Mouse (Mus musculus) heart, postnatal 25 days (tissue): ENCODE measurements around the gene Hrg. TPM values are rescaled to one million over a fixed set of nuclear protein-coding genes. Genes with fewer than 3 reads are reported as not detected.
A peak's percentile ranks its signal among the peaks of the same experiment; 100 is the strongest.
"Not testable (repeated sequence)": the region's sequence is repeated elsewhere in the genome, so short reads cannot be mapped to it uniquely, and the experiment has no call there.

Experiments
- DNase-seq: peaks from one replicate; pipeline ENCODE4 v3.0.0; 2022; ENCODE audit warnings: low spot score
- intact Hi-C: fragments of 180-260 bp; cut with DNase I; formaldehyde crosslinking; loops from one replicate; pipeline ENCODE4 v1.15.1; 2025
- total RNA-seq, 2 experiments: library from RNA; stranded (reverse); gene quantifications; 2 replicates each; pipeline ENCODE4 v1.2.3; 2021

Gene Hrg
- total RNA-seq, result not detected

DNA sequence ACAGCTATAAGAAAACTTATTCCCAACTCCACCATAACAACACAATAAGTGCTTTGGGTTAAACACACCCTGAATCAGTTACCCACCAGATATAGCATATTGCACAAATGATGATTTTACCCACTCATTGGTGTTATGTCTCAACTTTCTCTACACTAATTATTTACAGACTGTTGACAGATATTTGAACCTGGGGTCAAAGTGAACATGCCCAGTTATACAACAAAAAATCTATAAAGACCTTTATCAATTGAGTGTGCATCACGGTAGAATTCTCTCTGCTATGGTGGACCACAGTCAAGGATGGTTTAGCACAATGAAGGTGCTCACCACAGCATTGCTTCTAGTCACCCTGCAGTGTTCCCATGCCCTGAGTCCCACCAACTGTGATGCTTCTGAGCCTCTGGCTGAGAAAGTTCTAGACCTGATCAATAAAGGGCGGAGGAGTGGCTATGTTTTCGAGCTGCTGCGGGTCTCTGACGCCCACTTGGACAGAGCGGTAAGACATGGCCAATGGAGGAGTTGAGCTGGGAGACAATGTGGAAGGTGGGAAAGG is at the start of gene Hrg:
Hrg (plus strand) TSS at position 233 of the 556 bp plus-strand sequence.
- no peak for DNase-seq
- intact Hi-C loops, result no loop called here

DNA sequence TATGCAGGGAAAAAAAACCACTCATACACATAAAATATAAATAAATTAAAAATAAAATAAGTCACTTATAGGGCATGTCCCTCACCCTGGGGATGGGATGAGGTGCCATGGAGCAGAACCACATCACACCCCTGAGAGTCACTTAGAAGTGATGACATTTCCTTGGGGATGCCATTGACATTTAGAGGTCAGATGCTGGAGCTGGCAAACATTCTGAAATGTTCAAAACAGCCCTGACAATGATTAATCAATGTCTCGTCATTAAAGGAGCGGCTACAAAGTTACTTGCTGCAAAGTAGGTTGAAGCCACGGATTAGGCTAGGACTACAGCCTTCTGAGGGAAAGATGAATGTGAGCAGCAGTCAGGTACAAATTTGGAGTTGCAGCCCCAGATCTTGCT is 49.5 kb upstream of the Hrg start:
- DNase-seq, result no peak
- intact Hi-C loops, result no loop called here

DNA sequence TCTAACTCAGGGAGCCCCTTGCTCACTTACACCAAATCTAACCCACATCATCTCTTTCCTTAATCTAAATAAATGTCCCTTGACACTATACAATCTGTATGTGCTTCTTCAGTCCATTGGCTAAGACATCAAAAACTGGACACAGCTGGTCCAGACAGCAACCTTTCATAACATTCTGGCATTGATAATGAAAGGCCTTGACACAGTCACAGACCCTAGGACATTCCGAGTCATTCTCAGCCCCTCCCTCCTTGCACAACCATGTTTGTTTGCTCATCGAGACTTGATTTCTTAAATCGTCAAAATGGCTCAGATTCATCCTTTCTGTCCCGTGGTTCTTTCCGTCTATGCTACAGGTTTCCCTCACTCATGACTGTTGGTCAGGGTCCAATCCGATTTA is 41.6 kb upstream of the Hrg start:
- intact Hi-C loops, result no loop called here
- DNase-seq, result no peak

DNA sequence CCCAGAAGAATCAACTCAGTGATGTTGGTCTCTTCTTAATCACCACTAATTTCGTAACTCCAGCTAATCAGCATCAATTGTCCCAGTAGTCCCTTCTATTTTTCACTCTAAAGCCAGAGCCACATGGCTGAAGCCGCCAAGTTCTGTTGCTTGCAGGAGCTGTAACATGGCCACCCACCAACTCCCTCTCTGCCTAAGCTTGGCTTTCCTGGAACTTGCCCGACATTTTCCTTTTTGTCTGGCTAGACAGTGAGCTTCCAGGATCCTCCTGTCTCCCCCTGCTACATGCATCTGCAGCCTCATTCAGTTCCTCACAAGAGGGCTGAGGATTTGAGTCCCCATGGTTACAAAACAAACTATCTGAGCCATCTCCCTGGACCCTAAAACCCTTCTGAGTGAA is 38.9 kb upstream of the Hrg start:
- intact Hi-C loops, result no loop called here
- DNase-seq, result peak; percentile 31

DNA sequence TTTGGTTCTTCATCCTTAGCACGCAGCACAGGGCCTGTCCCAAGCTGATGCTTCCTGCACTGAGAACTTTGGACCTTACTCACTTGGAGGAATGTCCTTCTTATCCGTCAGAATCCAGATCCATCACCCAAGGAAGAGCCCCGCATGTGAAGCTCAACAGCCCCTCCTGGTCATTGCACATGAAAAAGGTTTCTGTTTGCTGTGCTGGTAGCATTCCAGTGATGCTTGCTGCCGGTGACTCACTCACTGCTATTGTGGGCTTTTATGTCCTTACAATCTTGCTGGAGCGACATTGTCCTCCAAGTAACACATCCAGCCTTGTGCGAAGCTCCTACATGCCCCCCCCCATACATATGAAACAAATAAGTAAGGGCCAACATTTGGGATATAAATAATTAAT is 38.0 kb upstream of the Hrg start:
- DNase-seq, result no peak
- intact Hi-C loops, result no loop called here

DNA sequence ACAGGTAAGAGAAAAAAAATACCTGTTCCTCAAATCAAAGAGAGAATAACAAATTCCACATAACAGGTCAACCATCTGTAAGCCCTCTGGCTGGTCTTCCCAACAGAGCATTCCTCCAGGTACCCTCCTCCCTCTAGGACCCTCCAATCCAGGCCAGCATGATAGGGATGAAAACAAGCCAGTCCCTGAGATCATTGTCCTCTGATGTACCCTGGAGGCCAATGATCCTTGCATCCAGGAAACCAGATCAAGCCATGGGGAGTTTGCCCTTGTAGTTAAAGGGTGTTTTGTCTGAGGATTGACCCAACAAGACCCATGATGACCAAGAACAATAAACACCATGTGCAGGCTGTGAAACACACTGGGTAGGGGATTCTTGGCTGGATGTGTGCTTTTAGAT is 36.6 kb upstream of the Hrg start:
- no peak for DNase-seq
- intact Hi-C loops, result no loop called here

- no peak for DNase-seq
- intact Hi-C loops, result no loop called here
Observed at GRCm38 (mm10) chr16:22918034-22918433, 32.8 kb upstream of the Hrg start, which contains the start of gene Fetub. Gene Fetub, plus strand, starts transcription at chr16:22918334.

- DNase-seq, result no peak
- intact Hi-C loops, result no loop called here
Observed at GRCm38 (mm10) chr16:22918664-22919312, 32.1 kb upstream of the Hrg start.

DNA sequence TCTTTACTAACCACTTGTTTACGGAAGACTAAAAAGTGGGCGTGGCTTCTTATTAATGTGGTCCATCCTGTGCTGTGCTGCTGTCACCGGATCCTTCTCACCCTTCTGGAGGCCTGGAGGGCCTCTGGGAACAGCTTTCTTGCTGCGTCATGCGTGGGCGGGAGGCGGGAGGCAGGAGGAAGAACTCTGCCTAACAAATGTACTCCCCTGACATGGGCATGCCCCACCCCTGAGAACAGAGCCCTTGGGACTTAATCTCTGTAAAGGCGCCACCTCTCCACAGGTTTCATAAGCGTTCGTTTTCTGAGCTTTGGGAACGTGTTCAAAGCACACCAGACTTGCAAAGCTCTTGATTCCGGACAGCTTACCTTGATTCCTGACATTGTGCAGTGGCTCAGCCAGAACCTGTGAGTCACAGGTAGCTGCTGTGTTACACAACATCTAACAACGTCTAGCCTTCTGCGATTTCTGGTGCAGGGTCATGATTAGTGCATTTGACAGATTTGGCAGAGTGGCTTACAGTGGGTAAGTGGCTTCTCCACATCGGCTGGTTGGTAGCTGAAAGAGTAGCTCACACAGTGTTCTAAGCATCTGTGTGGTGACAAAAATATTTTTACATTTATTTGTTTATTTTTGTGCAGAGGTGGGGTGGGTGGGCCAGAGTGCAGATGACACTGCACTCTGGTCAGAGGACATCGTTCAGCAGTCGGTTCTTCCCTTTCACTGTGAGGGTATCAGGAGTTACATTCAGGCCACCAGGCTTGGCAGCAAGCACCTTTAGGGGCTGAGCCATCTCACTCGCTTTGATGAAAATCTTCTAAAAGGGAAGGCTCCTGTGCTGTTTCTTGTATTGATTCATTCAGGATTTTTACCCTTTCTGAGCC is 30.7 kb upstream of the Hrg start:
- intact Hi-C loops, result no loop called here
- peak; percentile 22 for DNase-seq

DNA sequence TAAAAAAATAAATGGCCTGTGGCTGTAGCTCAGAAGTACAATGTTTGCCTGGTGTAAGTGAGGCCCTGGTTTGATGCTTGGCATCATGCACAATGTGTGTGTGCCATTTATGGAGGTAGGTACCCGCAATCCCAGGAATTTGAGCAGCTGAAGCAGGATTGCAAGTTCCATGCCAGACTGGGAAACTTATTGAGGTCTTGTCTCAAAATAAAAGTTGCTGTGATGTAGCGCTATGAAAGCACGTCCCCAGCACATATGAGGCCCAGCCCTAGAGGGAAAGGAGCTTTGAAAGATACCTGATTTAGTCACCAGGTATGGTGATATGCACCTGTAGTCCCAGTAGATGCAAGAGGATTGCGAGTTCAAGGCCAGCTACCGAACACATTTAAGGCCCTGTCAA is 29.1 kb upstream of the Hrg start:
- no peak for DNase-seq
- intact Hi-C loops, result no loop called here

DNA sequence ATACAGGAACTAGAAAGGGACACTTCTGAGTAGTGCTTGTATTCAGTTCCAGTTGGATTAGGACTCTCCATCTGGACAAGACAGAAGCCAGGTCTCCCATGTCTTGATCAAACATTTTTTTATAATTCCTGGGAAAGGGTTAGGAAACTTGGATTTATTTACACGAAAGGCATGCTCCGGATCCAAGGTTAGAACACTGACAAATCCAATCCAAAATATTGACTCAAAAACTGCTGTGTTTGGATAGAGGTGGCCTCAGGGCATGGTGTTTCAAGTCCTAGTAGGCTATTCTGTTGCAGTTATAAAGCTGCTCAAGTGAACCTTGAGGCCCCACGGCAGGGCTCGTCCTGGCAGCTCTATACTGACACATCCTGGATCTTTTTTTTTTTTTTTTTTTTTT is 28.4 kb upstream of the Hrg start:
- intact Hi-C loops, result no loop called here
- no peak for DNase-seq

- intact Hi-C loops, result no loop called here
- DNase-seq, result no peak
Observed at GRCm38 (mm10) chr16:22929575-22929974, 21.3 kb upstream of the Hrg start.

DNA sequence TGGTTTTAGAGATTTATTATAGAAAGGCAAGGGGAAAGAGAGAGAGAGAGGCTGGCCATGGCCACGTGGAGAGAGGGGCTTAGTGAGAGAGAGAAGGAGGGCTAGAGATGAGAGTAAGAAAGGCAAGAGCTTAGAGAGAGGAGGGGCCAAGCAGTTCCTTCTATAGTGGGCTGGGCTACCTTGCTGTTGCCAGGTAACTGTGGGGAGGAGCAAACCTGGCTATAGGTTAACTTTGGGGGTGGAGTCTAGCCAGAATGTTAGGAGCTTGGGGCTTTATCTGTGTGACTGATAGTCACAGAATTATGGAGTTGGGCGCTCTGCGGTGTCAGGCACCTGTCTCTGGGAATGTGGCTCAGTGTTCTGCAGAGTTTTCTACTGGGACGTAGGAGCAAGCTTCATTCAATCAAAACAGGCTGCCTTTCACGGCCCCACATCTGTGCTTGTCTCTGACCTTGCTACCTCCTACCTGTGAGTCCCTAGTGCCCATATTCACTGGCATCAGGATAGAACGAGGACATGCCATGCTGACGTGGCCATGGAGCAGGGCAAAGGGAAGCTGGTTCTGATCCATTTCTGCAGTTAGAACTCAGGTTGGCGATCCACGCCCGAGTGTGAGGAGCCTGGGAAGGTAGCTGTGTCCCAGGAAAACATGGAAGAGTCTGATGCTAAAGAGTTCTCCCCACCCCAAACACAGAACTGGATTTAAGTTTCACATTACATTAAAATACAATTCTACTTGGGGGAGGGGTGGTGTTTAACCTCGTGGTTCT is 19.3 kb upstream of the Hrg start:
- DNase-seq, result no peak
- intact Hi-C loops, result no loop called here

DNA sequence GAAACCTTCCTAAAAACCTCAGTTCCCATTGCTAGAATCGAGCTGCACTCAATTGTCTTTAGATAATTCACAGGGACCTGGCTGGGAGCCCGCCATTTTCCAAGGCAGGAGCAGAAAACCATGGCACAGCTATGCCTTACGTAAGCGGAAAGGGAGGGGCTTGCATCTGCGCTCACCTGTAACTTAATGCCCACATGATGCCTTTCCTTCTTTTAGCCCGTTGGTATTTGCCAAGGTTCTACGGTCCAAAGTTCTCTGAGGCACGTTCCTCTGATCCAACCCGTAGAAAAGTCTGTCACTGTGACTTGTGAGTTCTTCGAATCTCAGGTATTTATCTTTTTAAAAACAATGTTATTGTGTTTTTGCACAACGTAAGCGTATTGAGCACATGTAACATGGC is 13.2 kb upstream of the Hrg start:
- no peak for DNase-seq
- intact Hi-C loops, result no loop called here

DNA sequence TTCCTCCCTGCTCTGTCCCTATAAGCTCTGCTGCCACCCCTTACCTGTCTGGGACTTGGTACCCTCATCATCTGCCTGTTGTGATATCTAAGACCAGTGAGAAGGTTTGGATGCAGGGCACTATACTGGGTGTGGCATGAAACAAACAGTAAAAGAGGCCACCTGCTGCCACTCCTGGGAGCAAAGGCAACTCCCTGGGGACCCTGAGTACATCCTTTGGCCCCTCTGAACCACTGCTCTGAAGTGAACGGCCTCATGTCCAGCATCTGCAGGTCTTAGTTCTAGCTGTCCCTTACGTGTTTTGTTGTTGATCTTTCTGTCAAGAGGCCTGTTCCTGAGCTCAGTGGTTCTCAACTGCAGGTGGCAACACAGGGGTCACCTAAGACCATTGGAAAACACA is 12.3 kb upstream of the Hrg start:
- intact Hi-C loops, result no loop called here

GRCm38 (mm10) chr16:22939120-22939695 is 11.7 kb upstream of the Hrg start:
- intact Hi-C loops, result no loop called here

More for the DNA sequence above, 12.3 kb upstream of the Hrg start:
- no peak for DNase-seq

GRCm38 (mm10) chr16:22941825-22942476 is 8.9 kb upstream of the Hrg start:
- DNase-seq, intact Hi-C loops: not testable (repeated sequence)

More at GRCm38 (mm10) chr16:22939120-22939695, 11.7 kb upstream of the Hrg start:
- DNase-seq, result no peak

DNA sequence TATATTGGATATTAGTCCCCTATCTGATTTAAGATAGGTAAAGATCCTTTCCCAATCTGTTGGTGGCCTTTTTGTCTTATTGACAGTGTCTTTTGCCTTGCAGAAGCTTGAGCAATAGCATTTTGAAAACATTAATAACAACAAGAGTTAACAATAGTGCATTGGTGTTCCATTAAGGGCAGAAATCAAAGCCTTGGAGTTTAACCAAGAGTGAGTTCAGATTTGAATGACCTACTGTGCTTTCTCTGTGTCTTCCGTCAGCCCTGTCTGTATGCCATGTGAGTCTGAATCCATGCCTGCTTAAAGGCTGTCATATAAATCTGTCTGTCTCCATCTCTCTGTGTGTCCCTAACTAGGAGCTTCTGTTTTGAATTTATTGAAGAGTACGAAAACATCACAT is 3.5 kb upstream of the Hrg start:
- intact Hi-C loops, result no loop called here
- no peak for DNase-seq

DNA sequence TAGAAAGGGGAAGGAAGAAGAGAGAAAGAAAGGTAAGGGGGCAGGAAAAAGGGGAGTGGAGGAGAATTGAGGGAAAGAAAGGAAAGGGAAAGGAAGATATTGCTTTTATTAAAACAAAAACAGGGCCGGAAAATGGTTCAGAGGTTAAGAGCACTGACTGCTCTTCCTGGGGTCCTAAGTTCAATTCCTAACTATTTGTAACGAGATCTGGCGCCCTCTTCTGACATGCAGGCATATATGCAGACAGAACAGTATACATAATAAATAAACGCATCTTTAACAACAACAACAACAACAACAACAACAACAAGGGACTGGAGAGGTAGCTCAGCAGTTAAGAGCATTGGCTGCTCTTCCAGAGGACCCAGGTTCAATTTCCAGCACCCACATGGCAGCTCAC is 2.2 kb downstream of the Hrg start:
- DNase-seq, result no peak

More for the DNA sequence above, 2.2 kb downstream of the Hrg start:
- intact Hi-C loops, result loop anchor here (2.0 kb wide), 1 partner anchor 76 kb away; no protein-coding TSS in a partner anchor
